ENCODE assay signal across 8 mouse cellular contexts in genomic region chr13:5863408-5863891, GRCm38 (mm10). TPM values are rescaled to one million over a fixed set of nuclear protein-coding genes. Genes with fewer than 3 reads are reported as not detected.
DNase-seq lines count a peak whose midpoint lies in the region; TF ChIP-seq lines count a peak whose summit lies in the region.

No protein-coding gene starts in this region.

- DNase-seq in left cerebral cortex, adult 2 months (ENCODE audit: extremely low spot score in 1 of 2, low spot score in 2 of 2): peak in 1 of 2 experiments; percentile 37
- DNase-seq in left cerebral cortex, adult 8-10 months (ENCODE audit: low spot score in 2 of 2): no peak
- DNase-seq in adrenal gland, postnatal 14 days: peak; percentile 35
- DNase-seq in heart, adult 9 months (ENCODE audit: low spot score in 2 of 2): peak; percentile 77 to 81
- DNase-seq in kidney, adult 9 months: peak; percentile 60
- DNase-seq in lung, postnatal 36 days: peak; percentile 77
- peak; percentile 15 for DNase-seq in thymus, postnatal 4 days
- no peak for DNase-seq in cerebellum, adult 18-20 months

- intact Hi-C loops in left cerebral cortex, adult 2 months (cut with DNase I): loop anchor here (5.0 kb wide), 6 partner anchors 329 to 1091 kb away; partner anchors contain the start of gene Pitrm1

- TF ChIP-seq CTCF in left cerebral cortex, adult 2 months (IDR thresholded peaks at IDR 0.05): no peak

- peak overlapping the region; percentile 89 for H3K27ac ChIP-seq in left cerebral cortex, adult 2 months

- H3K4me3 ChIP-seq in left cerebral cortex, adult 2 months: peak overlapping the region; percentile 63

RNA-seq across cellular contexts. Expression of gene Klf6, which starts 2.2 kb away (rescaled TPM):
- total RNA-seq in left cerebral cortex, adult 2 months (2021): 10 to 100 TPM; 49.0 to 55.1 TPM
- 10 to 100 TPM; 50.2 to 54.2 (median 51.2) TPM for total RNA-seq in left cerebral cortex, adult 8-10 months (2022)
- 45.3 and 55.8 TPM in 2 replicates for total RNA-seq in adrenal gland, postnatal 14 days (2021)

Comparison
In these comparisons a context has a peak if more than half of its experiments do, and no peak if none do; other contexts are left out.
1. DNase-seq: peak in adrenal gland, postnatal 14 days (single experiment), heart, adult 9 months (2 of 2), kidney, adult 9 months (single experiment), lung, postnatal 36 days (single experiment) and thymus, postnatal 4 days (single experiment); none in left cerebral cortex, adult 8-10 months (0 of 2) and cerebellum, adult 18-20 months (0 of 2).